Mouse (Mus musculus): ENCODE measurements at regions not wholly inside any gene's neighbourhood (a gene's known extent, or its start where the extent isn't known, plus 50 kb on each side); places are given as distances from the start of the nearest gene placed in this dataset.

DNA sequence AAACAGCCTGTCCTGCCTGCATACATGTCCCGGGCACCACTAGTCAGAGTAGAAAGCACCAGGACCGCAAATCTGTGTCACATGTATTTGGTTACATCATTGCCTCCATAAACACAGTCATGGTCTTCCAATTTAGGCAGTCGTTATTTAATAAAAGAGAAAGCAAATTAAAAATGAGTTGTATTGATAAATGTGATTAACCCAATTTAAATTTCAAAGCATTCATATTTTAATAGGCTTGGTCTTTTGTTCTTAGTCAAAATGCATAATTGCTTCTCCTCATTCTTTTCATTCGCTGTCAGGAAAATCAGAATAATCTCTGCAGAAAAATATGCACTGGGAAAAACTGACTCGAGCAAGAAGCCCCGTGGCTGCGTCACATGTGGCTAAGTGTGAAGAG lies 307.3 kb upstream of the Id4 start:
- Histone ChIP-seq H3K4me1 (ENCODE audit: control insufficient read depth, insufficient read depth, low read length) (no peaks in the 10 kb centered on the region), H3K4me3 (replicated peaks; ENCODE audit: extremely low read depth, low read depth, low read length) (no peak overlapping the region)
- DNase-seq: no peak
- whole genome bisulfite sequencing: 65% methylated on average over 7 of the region's 7 CpGs
- no peak for TF ChIP-seq CTCF (IDR thresholded peaks at IDR 0.05; ENCODE audit: insufficient read depth, low read length)
- TF ChIP-seq POLR2A (IDR thresholded peaks at IDR 0.05; ENCODE audit: borderline replicate concordance, extremely low read depth, low read depth, low read length): no peak

- WGBS: 85% methylated on average over 10 of the region's 10 CpGs
Measured at GRCm38 (mm10) chr13:47955504-47955903, 305.5 kb upstream of the Id4 start.

DNA sequence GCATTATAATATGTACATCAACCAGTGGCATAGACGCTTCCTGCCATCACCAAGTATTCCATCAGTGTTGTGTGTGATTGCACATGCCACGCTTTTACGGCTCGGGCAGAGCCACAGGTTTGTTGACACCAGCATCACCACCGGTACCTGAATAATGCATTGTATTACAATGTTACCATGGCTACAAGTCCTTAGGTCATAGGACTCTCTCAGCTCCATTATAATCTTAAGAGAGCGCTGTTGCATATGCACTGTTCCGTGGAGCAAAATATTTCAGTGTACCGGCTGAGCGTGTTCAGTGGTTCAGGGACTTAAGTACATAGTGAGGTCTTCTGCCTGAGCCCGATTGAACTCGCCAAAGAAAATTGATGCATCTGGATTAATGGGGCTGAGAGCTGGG lies 303.4 kb upstream of the Id4 start:
- no peaks in the 10 kb centered on the region for H3K4me1 ChIP-seq (ENCODE audit: control insufficient read depth, insufficient read depth, low read length)
- H3K4me3 ChIP-seq (replicated peaks; ENCODE audit: extremely low read depth, low read depth, low read length): no peak overlapping the region
- DNase-seq: no peak
- WGBS: 92% methylated on average over 11 of the region's 11 CpGs
- TF ChIP-seq POLR2A (IDR thresholded peaks at IDR 0.05; ENCODE audit: borderline replicate concordance, extremely low read depth, low read depth, low read length) (no peak), CTCF (IDR thresholded peaks at IDR 0.05; ENCODE audit: insufficient read depth, low read length) (no peak)

More at GRCm38 (mm10) chr13:47955504-47955903, 305.5 kb upstream of the Id4 start:
- no peak for DNase-seq
- no peaks in the 10 kb centered on the region for H3K4me1 ChIP-seq (ENCODE audit: control insufficient read depth, insufficient read depth, low read length)
- H3K4me3 ChIP-seq (replicated peaks; ENCODE audit: extremely low read depth, low read depth, low read length): no peak overlapping the region
- TF ChIP-seq CTCF (IDR thresholded peaks at IDR 0.05; ENCODE audit: insufficient read depth, low read length) (no peak), POLR2A (IDR thresholded peaks at IDR 0.05; ENCODE audit: borderline replicate concordance, extremely low read depth, low read depth, low read length) (no peak)

DNA sequence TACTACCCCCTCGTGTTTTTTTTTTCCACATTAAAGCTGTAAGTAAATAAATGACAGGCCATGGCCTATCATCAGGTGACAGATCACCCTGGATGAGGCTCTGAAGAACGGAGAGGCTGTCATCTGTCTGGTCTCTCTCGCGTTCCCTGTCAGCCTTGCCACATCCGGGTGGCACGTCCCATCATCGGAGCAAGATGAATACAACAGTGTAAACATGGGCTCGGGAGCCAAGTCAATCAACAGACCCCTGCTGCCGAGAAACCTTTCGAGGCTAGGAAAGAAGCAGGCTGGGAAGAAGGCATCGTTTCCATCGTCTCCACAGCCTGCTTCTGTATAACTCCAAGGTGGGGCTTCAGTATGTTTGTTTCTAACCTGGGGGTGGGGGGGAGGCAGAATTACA lies 286.8 kb upstream of the Id4 start:
- no peak for TF ChIP-seq CTCF (IDR thresholded peaks at IDR 0.05; ENCODE audit: insufficient read depth, low read length)
- no peak for TF ChIP-seq POLR2A (IDR thresholded peaks at IDR 0.05; ENCODE audit: borderline replicate concordance, extremely low read depth, low read depth, low read length)
- no peak overlapping the region for H3K4me3 ChIP-seq (replicated peaks; ENCODE audit: extremely low read depth, low read depth, low read length)
- 16% methylated on average over 12 of the region's 12 CpGs for WGBS
- H3K4me1 ChIP-seq (ENCODE audit: control insufficient read depth, insufficient read depth, low read length): no peaks in the 10 kb centered on the region
- DNase-seq: no peak

- 59% methylated on average over 16 of the region's 16 CpGs for WGBS
- Histone ChIP-seq H3K4me3 (replicated peaks; ENCODE audit: extremely low read depth, low read depth, low read length) (no peak overlapping the region), H3K4me1 (ENCODE audit: control insufficient read depth, insufficient read depth, low read length) (no peaks in the 10 kb centered on the region)
- no peak for DNase-seq
- no peak for TF ChIP-seq CTCF (IDR thresholded peaks at IDR 0.05; ENCODE audit: insufficient read depth, low read length)
- no peak for TF ChIP-seq POLR2A (IDR thresholded peaks at IDR 0.05; ENCODE audit: borderline replicate concordance, extremely low read depth, low read depth, low read length)
Measured at GRCm38 (mm10) chr13:47974756-47975515, 286.1 kb upstream of the Id4 start.

DNA sequence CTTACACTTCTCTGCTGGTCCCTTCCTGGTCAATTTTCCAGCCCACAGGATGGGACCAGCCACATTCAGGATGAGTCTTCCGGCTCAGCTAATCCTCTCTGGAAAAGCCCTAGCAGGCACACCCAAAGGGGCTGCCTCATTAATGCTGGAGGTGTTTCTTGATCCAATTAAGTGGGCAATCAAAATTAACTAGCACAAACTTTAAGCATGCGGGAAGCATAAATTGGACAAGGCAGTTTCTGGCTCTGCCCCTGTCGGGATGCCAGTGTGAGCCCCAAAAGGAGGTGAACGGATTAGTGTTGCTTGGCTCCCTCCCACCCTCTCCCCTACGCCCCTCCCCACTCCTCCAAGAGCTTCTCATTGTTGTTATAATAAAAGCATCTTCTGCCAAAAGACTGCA lies 262.5 kb upstream of the Id4 start:
- DNase-seq: no peak
- no peak overlapping the region for H3K4me3 ChIP-seq (replicated peaks; ENCODE audit: extremely low read depth, low read depth, low read length)
- 71% methylated on average over 5 of the region's 5 CpGs for WGBS
- TF ChIP-seq CTCF (IDR thresholded peaks at IDR 0.05; ENCODE audit: insufficient read depth, low read length): no peak
- TF ChIP-seq POLR2A (IDR thresholded peaks at IDR 0.05; ENCODE audit: borderline replicate concordance, extremely low read depth, low read depth, low read length): no peak
- H3K4me1 ChIP-seq (ENCODE audit: control insufficient read depth, insufficient read depth, low read length): no peaks in the 10 kb centered on the region

- no peaks in the 10 kb centered on the region for H3K4me1 ChIP-seq (ENCODE audit: control insufficient read depth, insufficient read depth, low read length)
- no peak overlapping the region for H3K4me3 ChIP-seq (replicated peaks; ENCODE audit: extremely low read depth, low read depth, low read length)
- TF ChIP-seq POLR2A (IDR thresholded peaks at IDR 0.05; ENCODE audit: borderline replicate concordance, extremely low read depth, low read depth, low read length) (no peak), CTCF (IDR thresholded peaks at IDR 0.05; ENCODE audit: insufficient read depth, low read length) (no peak)
- DNase-seq: no peak
- WGBS: 65% methylated on average over 4 of the region's 4 CpGs
Measured at GRCm38 (mm10) chr13:47999399-47999798, 261.6 kb upstream of the Id4 start.

DNA sequence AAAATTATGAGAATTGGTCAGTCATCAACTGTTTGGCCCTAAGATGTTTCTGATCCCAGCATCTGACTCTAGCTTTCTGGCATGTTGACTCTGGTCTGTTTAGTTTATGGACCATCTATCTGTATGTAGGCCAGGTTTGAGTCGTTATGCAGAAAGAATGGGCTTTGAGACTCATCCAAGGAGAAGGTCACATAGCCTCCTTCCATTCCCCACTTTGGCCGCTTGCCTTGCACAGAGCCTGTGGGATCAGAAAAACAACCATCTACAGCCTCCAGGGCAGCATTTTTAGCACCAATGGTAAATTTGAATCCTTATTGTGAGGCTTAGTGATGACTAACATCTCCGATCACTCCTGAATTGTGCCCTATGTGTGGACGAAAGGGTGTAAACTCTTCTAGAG lies 257.9 kb upstream of the Id4 start:
- H3K4me1 ChIP-seq (ENCODE audit: control insufficient read depth, insufficient read depth, low read length): no peaks in the 10 kb centered on the region
- 87% methylated on average over 4 of the region's 4 CpGs for WGBS
- no peak overlapping the region for H3K4me3 ChIP-seq (replicated peaks; ENCODE audit: extremely low read depth, low read depth, low read length)
- no peak for DNase-seq
- TF ChIP-seq POLR2A (IDR thresholded peaks at IDR 0.05; ENCODE audit: borderline replicate concordance, extremely low read depth, low read depth, low read length) (no peak), CTCF (IDR thresholded peaks at IDR 0.05; ENCODE audit: insufficient read depth, low read length) (no peak)

- H3K4me1 ChIP-seq (ENCODE audit: control insufficient read depth, insufficient read depth, low read length): no peaks in the 10 kb centered on the region
- TF ChIP-seq CTCF (IDR thresholded peaks at IDR 0.05; ENCODE audit: insufficient read depth, low read length): no peak
- no peak for TF ChIP-seq POLR2A (IDR thresholded peaks at IDR 0.05; ENCODE audit: borderline replicate concordance, extremely low read depth, low read depth, low read length)
- 56% methylated on average over 7 of the region's 7 CpGs for WGBS
- no peak overlapping the region for H3K4me3 ChIP-seq (replicated peaks; ENCODE audit: extremely low read depth, low read depth, low read length)
- DNase-seq: no peak
Measured at GRCm38 (mm10) chr13:48013336-48013750, 247.7 kb upstream of the Id4 start.

- Histone ChIP-seq H3K4me1 (ENCODE audit: control insufficient read depth, insufficient read depth, low read length) (no peaks in the 10 kb centered on the region), H3K4me3 (replicated peaks; ENCODE audit: extremely low read depth, low read depth, low read length) (no peak overlapping the region)
- 83% methylated on average over 4 of the region's 4 CpGs for WGBS
- TF ChIP-seq POLR2A (IDR thresholded peaks at IDR 0.05; ENCODE audit: borderline replicate concordance, extremely low read depth, low read depth, low read length) (no peak), CTCF (IDR thresholded peaks at IDR 0.05; ENCODE audit: insufficient read depth, low read length) (no peak)
- no peak for DNase-seq
Measured at GRCm38 (mm10) chr13:48015296-48015695, 245.7 kb upstream of the Id4 start.
